Mouse (Mus musculus) spleen, adult 18-20 months (tissue): Measurements from ENCODE around the gene Masp1.
A peak's percentile ranks its signal among the peaks of the same experiment; 100 is the strongest.

Experiments used
- DNase-seq, 2 experiments: peaks; one replicate each; pipeline ENCODE4 v3.0.0; 2022; ENCODE audit warnings: mixed read lengths in 2 of 2

Gene Masp1

DNA sequence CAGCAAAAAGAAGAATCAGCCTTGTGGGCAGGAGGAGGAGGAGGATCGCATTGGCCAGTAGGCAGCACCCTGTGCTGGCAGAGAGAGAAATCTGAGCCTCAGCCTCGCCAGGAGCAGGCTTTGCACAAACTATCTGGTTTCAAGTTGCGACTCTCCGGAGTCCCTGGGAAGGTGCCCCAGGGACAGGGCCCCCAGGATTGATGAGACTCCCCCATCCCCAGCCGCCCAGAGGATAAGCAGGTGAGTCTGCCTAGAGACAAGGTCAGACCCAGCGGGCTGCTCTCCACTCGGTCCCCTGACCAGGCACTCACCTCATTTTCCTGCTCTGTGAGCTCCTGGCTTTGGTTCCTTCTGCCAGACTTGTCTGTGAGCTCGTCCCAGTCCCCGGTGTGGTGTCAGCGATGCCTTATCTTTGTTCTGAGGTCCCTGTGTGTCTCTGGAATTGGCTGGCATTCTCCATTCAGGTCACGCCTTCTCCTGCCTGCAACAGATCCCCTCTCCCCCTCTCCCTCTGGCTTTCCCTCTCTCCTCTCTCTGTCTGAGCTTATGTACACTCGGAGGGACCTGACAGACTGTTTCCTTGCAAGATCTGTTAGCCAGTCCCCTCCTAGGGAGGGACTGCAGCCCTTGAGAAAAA, at the start of gene Masp1, which contains the start of gene Rtp4:
Gene Masp1, minus strand, starts transcription at position 581 of the 637 bp plus-strand sequence.
Gene Rtp4, plus strand, starts transcription at position 57 of the 637 bp plus-strand sequence.
- no peak for DNase-seq

DNA sequence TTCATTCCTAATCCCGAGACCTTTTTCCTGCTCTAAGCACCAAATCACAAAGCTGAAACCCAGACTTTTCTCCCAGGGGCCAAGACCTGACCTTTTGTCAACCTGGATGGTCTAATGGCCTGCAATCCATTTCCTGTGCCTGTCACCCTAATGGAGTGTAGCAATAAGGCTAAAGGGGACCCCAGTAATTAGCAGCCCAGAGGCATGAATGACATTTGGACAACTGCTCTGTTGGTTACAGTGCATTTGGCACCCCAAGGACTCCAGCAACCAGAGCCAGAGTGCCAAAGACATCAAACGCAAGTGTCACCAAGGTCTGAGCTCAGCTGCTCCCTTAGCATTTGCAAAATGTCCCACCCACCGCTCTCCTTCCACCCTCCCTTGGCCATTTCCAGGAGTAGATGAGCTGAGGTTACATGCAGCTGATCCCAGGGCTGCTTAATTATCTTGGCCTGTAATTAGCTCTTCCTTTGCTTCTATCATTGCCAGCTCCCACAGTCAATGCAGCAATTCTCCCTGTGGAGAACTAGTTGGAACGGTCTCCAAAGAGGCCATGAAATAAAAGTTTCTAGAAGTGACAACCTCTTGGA, 47.8 kb upstream of the Masp1 start:
- no peak for DNase-seq

DNA sequence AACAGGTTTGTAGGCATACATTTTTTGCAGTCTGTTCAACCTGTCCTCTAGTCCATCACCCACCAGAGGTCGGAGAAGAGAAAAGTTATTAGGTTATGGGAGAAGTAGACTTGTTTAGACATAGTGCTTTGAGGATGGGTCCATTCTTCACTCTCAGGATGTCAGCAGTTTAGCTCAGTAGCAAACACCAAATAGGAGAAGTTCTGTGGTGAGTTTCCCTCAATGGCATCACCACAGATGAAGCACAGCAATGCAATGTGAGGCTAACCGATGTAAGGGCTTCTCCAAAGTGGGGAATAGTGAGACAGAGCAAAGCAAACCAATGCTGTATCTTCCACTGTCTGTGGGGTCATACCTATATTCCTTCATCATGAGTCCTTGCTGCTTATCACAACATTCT, 37.1 kb upstream of the Masp1 start:
- DNase-seq = no peak

DNA sequence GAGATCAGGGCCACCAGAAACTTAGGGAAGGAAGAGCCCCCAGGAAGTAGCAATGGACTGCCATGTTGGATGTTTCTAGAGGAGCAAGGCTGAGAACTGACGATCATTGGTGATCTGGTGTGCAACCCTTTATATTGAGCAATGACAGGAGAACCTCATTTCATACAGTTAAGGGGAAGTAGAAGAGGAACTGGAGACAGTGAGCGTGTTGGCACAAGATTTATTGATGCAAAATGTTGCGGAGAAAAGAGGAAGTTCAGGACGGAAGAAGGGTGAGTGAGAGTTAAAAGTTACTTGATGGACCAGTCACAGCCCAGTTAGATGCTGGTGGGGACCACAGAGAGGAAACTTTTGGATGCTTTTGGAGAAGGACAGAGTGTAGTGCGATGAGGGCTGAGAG, 36.6 kb upstream of the Masp1 start:
- peak in 1 of 2 experiments; percentile 4 for DNase-seq

DNA sequence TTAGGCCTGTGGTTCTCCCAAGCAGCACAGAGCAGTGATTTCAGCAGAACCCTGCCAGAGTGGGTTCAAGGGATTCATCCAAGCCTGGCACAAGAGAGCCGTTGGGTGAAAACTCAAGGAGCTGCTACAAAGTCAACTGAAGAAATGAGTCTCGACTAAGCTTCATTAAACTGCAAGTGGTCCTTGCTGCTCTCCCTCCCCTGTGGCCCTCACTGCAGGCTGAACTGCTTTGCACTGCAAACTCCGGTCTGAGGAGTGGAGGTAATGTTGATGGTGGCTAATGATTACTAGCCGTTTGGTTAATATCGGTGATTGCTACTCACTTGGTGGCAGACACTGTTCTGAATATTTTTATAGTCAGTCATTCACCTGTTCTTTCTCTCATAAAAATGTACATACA, 34.1 kb upstream of the Masp1 start:
- no peak for DNase-seq

DNA sequence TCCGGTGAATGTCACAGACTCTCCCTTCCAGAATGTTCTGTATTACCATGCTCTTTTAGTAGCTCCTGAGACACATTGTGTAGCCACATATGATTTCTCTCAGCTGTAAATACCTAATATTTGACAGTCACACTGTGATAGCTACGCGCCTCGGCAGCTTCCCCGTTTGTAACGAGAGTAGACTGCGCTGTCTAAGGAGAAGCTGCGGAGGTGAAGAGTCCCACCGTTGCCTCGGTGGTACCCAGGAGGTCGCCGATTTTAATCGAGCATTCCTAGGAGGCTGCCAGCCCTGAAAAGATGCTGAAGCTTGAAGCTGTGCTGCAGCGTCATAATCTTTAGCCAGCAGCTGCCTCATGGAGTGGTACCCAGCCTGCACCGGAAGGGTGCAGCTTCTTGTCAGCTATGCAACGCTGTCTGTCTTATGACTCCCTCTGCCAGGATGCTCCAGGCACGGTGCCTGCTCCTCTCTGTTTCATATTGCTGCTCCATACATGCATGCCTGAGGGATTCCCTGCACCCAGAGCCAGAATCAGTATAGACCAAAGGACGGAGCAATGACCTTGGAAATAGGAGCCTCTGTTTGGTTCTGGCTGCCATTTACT, 30.5 kb upstream of the Masp1 start:
- no peak for DNase-seq

DNA sequence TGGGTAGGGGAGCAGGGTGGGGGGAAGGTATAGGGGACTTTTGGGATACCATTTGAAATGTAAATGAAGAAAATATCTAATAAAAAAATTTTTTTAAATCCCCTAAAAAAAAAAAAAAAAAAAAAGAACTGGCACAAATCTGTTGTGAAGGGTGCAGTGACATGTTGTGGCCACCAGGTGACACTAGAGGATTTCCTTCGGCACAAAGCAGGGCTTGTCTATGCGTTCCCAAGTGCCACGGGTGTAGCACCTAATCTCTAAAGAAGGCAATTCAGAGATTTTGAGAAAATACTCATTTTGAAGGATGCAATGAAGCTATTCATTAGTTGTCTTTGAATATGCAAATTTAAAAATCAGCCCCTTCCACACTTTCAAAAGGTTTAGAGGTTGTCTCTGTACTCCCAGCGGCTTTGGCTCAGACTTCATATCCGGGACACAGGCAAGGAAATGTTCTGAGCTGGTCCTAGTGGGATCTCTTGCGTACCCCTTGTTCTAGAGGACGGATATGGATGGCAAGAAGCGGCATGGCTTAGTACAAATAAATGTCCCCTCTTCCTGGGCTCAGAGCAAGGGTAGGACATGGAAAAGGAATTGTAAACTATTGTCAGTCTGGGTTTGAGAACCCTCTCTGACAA, 29.8 kb upstream of the Masp1 start:
- DNase-seq = peak; percentile 24 to 43

DNA sequence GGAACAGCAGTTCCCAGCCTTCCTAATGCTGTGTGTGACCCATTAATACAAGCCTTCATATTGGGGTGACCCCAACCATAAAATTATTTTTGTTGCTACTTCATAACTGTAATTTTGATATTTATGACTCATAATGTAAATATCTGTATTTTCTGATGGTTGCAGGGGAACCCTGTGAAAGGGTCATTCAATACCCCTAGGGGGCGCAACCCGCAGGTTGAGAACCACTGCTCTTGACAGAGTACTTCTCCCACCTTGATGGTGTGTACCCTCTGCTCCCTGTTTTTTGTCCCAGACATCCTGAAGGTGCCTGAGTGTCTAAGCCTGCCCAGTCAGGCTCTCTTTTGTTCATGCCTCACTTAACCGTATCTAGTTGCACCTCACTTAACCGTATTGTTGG, 27.2 kb upstream of the Masp1 start:
- DNase-seq = no peak

DNA sequence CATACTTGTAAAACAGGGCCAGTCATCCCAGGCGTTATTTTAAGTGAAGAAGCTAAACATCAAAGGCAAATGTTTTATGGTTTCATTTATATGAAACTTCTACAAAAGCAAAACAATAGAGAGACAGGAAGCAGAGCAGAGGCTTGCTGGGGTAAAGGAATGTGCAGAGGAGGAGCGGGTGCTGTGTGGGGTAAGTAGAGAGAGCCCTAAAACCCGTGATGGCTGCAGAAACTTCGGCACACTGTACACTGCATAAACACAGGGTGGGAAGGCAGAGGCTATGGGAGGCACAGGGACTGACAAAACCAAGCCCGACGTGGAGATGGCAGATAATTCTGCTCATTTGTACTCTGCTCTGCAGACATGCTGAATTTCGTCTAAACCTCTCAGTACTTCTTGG, 23.7 kb upstream of the Masp1 start:
- DNase-seq = no peak

DNA sequence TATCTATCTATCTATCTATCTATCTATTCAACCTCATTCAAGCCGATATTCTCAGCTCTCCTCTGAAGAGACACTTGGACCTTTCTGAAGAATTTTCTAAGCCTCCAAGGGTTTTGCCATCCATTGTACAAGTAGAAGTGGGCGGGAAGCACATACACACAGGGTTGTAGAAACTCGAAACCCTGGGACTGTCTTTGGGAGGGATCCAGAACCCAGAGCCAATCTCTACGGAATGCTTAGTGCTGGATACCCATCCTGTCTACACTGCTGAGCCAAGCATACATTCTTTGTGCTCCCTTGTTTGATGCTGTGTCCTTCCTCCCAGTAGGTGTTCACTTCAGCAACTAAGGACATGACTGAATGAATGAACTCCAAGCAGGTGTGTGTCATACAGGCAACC, 22.3 kb upstream of the Masp1 start:
- no peak for DNase-seq

DNA sequence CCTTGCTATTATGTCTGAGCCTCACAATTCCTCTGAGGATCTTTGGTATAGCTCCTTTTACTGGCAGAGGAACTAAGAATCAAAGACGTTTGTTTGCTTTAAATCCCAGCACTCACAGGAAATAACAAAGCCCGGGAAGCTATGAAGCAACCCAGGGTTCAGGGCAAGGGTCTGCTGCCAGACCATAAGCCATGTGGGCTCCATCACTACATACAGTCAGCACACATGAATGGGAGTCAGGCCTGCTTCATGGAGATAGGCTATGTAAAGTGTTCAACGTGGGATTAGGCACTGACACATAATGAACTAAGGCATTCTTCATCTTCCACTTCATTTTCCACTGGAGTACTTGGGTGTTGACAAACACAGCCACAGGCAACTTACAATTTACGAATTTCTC, 20.4 kb upstream of the Masp1 start:
- DNase-seq = no peak

DNA sequence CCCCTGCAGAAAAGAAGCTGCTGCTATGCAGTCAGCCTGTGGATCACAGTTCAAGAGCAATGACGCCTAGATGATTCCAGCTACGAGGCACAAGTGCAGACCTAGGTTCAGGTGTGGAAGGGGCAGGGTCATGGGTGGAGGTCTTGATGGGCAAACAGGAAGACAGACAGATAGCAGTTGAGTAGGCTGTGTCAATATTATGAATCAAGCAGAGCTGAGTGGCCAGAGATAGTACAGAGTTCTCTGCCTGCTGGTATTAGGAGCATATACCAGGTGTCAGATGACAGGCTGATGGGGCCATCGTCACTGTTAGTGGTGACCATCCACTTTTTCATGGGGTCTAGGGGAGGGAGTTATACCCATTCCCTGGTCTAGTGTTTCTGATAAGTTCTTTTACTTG, 13.1 kb upstream of the Masp1 start:
- no peak for DNase-seq

DNA sequence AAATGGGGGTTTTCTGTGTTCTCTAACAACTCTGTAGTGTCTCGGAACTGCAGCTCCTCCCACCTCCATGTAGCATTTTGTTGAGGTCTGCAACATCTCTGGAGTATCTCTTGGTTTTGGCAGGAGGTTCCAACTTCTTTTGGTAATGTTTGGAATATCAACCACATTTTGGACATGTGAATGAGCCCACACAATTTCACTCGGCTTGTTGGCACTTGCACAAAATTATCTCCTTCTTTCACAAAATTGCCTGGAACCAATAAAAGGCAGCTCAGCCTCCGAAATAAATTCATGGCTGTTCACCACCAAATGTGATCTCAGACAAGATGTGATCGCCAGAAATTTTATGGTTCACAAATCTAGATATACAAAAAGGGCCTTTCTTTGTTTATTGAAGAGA, 8.6 kb upstream of the Masp1 start:
- DNase-seq = no peak

DNA sequence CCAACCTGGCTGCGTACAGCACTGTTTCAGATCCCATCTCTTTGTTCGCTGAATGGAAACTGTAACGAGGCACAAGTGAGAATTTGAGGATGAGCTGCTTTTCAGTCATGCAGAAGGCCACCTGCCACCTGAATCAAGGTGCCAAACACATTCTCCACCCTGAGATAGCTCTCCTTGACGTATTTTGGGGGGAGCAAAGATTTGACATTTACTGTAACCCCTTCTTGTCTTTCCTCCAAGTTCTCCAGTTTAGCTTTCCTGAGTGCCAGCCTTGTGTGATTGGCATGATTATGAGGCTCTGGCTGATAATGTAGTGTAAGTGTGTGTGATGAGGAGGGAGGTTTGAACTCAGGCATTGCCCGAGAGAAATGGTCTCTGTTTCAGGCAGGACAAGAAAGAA, 1.5 kb upstream of the Masp1 start:
- DNase-seq = no peak

DNA sequence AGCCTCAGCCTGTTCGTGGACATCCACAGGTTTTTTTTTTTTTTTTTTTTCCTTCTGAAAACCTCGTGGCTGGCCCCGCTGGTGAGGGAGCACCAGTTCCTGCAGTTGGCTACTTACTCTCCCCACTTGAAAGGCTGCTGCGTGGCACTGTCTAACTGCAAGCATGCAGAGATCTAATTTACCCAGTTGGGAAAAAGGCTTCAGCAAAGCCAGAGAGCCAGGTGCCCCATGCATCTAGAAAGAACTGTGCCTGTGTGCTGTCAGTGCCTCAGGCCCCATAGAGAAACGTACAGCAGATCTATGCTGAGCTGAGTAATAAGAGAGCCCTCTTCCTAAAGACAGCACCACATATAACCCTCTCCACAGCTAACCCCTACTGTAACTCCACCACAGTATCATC, 477 bp upstream of the Masp1 start:
- DNase-seq = no peak

DNA sequence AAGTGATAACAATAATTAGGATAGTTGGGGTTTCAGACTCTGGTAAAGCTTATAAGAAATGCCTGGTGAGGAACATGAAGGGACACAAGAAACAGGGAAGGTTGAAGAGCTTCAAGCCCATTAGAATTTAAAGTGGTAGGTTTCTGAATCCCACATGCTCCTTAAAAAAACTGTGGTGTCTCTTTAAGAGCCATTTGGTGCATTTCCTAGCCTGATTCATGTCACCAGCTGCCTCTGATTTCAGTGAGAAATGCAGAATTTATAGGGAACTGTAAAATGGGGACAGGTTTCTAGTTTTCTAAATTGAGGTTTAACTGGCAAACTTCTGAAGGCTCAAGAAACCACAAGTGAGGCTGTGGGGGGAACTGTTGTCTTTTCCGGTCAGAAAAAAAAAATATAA, 844 bp downstream of the Masp1 start:
- DNase-seq = no peak

DNA sequence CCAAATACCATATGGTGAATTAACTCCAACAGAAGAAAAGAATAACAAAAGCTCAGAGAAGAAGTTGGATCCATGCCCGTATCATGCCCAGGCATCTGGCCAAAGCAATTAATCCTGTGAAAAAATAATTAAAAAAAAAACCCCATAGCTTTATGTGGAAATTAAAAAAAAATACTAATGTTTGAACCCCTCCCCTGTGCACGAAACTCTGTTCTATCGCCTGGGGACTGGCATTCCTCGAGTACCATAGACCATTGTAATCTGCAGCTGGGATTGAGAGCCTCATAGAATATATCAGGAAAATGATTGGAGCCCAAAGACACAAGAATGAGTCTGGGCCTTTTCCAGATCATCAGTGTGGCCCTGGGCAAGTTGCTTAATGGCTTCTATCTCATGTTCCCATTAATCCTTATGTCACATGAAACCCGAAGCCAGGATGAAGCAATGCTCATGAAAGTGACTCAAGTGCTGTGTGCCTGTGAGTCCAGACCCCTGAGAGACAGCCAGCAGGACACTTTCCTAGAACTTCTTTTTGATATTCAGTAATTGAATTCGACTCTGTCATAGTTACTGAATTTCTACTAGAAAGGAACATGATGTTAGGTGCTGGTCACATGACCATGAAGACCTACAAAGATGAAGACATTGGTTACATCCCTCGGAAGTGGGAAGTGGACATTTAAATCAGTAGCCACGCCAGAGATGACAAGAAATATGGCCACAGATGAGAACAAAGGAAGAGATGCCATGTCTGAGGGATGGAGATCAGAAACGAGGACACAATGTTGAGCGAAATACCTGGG, 1.8 kb downstream of the Masp1 start:
- no peak for DNase-seq

DNA sequence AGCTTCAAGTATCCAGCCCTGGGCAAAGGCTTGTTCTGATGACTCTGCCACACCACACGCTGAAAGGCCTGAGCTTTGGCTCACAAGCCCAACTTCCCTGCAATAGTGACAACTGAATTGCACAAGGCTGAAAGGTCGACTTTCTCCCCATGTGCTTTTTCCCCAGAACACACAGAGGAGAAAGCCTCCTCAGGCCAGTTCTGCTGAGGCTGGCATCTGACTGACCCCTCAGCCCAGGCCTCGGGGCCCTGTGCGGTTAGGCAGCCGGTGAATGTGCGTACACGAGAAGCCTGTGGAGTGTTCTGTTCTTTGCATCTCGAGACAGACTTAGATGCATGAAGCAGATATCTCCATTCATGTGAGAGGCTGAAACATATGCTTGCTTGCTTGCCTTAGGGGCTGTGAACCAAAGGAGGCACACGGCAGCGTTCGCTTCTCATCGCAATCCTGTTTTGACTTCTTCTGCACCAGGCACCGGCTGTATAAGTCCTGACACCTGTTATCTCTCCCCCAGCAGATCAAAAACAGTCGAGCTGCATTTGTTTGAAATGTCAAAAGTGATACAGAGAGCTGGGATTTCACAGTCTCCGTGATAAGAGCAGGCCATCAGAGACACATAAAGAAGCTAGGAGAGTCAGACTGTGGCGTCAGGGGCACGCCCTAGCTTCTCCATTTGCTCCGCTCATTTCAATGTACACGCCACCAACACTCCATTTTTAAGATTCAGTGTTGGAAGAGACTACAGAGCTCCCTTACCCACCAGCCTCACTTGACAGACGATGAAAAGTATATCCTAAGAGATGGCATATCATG, 2.7 kb downstream of the Masp1 start:
- DNase-seq = no peak

DNA sequence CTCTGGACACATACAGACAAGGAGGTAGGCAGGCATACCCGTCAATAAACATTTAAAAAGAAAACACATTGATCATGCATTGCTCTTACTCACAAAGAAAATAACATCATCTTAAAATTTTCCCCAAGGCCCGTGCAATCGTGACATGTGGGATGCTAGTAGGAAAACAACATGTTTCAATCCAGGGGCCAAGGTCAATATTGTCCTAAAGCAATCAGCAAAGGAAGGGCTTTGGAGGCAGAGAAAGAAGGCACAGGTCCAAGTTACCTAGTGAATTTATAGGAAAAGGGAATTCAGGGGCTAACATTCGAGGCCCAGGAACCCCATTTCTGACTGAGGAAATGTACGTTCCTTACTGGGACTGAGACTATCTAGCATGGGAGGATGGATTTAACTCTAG, 3.4 kb downstream of the Masp1 start:
- no peak for DNase-seq

DNA sequence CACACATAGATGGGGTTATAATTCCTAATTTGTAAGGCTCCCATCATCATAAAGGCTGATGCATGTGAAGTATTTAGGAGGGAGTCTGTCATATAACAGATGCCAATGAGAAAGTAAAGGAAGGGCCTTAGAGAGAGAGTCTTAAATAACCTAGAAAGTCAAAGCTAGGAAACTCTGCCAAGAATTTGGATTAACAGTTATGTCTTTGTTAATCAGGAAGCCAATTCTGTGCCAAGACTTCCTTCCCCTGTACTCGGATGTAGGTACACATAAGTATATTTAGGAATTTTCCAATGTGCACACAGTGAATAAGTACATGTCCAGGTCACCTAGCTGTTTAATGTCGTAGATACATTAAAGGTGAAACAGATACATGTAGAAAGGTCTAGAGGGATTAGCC, 4.0 kb downstream of the Masp1 start:
- DNase-seq = no peak

DNA sequence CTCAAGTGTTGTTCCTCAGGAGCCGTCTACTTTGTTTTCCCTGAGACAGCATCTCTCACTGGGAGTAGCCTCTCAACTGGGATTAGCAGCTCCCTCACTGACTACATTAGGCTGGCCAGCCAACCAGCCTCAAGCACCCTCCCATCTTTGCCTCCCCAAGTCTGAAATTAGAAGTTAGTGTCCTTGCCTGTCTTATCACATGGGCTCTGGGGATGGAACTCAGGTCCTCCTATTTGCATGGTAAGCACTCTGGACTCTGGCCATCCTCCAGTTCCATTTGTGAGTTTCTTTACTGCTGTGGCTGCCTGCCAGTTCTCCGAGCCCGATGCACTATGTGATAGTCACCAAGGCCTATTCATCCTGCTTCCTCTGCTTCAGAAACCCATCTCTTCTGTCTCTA, 4.8 kb downstream of the Masp1 start:
- no peak for DNase-seq

DNA sequence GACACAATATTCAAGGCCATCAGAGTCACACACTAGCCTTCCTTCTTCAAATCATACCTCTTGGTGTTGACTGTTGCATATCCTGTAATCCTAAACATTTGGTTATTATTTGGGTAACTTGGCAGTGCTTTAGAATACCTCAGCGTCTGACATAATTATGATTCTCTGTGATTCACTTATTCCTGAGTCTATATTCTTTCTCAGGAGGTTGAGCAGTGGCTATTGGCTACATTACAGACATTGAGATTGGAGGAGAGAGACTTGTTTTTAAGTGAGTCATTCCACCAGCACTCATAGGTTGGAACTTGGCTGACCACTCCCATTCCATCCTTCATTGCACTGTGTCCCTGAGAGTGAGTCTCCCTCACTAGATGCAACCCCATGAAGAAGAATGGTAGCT, 7.2 kb downstream of the Masp1 start:
- no peak for DNase-seq
